Mouse (Mus musculus): Measurements from ENCODE around the gene Ttc8.
A peak's percentile ranks its signal among the peaks of the same experiment; 100 is the strongest.

Gene Ttc8

DNA sequence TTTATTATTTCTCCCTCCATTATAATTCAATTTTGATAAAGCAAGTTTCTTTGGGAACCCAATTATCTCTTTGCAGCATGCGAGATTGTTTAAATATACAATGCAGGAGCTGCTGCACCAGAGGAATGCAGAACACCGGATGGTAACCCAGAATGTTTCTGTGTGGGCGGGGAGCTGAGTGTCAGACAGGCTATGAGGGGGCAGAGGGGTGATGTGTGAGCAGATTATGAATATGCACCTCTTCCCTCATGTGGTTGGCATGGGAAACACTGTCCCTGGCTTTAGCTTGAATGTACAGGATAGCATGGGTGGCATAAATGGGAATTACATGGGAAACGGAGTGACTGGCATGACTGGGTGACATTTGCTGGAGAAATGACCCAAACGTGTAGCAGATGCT is 108.3 kb downstream of the Ttc8 start:
- peak; percentile 1 for DNase-seq (ENCODE audit: low read depth, low spot score)

DNA sequence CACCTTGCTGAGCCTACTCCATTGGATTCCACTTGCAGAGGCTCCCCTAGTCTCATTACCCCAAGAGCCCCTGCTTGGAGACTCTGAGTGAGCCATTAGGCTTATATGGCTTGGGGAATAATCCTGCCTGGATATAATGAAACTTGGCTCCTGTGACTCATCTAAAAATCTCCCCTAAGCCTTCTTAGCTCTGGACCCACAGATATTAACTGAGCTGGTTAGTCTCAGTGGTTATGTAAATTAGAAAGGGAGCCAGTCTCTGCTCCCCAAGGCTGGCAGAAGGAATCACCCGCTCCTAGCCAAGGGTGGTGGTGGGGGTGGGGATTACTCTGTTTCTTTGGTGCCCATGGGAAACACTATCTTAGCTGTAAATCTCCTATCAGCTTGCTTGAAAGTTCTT is 109.6 kb downstream of the Ttc8 start:
- DNase-seq (ENCODE audit: low read depth, low spot score) = no peak
